Mouse (Mus musculus): ENCODE data around the gene Rcsd1.

The Rcsd1 gene

GRCm38 (mm10) chr1:165625896-165626295 is 83.7 kb downstream of the Rcsd1 start:
- no peak for DNase-seq (ENCODE audit: low spot score)

GRCm38 (mm10) chr1:165625058-165625457 is 84.5 kb downstream of the Rcsd1 start:
- no peak for DNase-seq (ENCODE audit: low spot score)

- DNase-seq (ENCODE audit: low spot score) = no peak
Observed at GRCm38 (mm10) chr1:165618201-165618624, 91.3 kb downstream of the Rcsd1 start.

- DNase-seq (ENCODE audit: low spot score) = no peak
Observed at GRCm38 (mm10) chr1:165617166-165617891, 92.2 kb downstream of the Rcsd1 start.

- DNase-seq (ENCODE audit: low spot score) = no peak
Observed at GRCm38 (mm10) chr1:165616652-165617051, 92.9 kb downstream of the Rcsd1 start.

- no peak for DNase-seq (ENCODE audit: low spot score)
Observed at GRCm38 (mm10) chr1:165614793-165615192, 94.8 kb downstream of the Rcsd1 start.

GRCm38 (mm10) chr1:165613926-165614325 is 95.6 kb downstream of the Rcsd1 start:
- no peak for DNase-seq (ENCODE audit: low spot score)

GRCm38 (mm10) chr1:165612714-165613113 is 96.8 kb downstream of the Rcsd1 start:
- no peak for DNase-seq (ENCODE audit: low spot score)

- DNase-seq (ENCODE audit: low spot score) = no peak
Observed at GRCm38 (mm10) chr1:165610321-165610999, 99.1 kb downstream of the Rcsd1 start.

- no peak for DNase-seq (ENCODE audit: low spot score)
Observed at GRCm38 (mm10) chr1:165609495-165610320, 99.8 kb downstream of the Rcsd1 start.

GRCm38 (mm10) chr1:165608904-165609303 is 100.7 kb downstream of the Rcsd1 start:
- no peak for DNase-seq (ENCODE audit: low spot score)

GRCm38 (mm10) chr1:165605774-165606173 is 103.8 kb downstream of the Rcsd1 start:
- DNase-seq (ENCODE audit: low spot score) = no peak

GRCm38 (mm10) chr1:165605108-165605507 is 104.4 kb downstream of the Rcsd1 start:
- DNase-seq (ENCODE audit: low spot score) = no peak

- DNase-seq (ENCODE audit: low spot score) = no peak
Observed at GRCm38 (mm10) chr1:165604203-165604602, 105.4 kb downstream of the Rcsd1 start.

GRCm38 (mm10) chr1:165603218-165603617 is 106.3 kb downstream of the Rcsd1 start:
- no peak for DNase-seq (ENCODE audit: low spot score)

- DNase-seq (ENCODE audit: low spot score) = no peak
Observed at GRCm38 (mm10) chr1:165601775-165602280, 107.7 kb downstream of the Rcsd1 start.

All from ovary, postnatal 10 days (tissue).